Mouse (Mus musculus) lung, embryonic 15.5 days (tissue): ENCODE measurements around the gene Sec16b. TPM values are rescaled to one million over a fixed set of nuclear protein-coding genes. Genes with fewer than 3 reads are reported as not detected.

Experiments used
- ATAC-seq: fragments of 200-750 bp; cut with Nextera tagmentation; 2 replicates; pipeline ENCODE4 v1.8.0; 2017; ENCODE audit warnings: moderate number of reproducible peaks, borderline replicate concordance; ENCODE audit not compliant: low FRiP score, low TSS enrichment; ENCODE audit errors: extremely low read depth
- H3K27ac ChIP-seq: fragments of 300-500 bp; sonication (generic); 2 replicates; pipeline ENCODE4 v1.5.1; 2015; ENCODE audit warnings: moderate library complexity, mild to moderate bottlenecking, inconsistent platforms
- H3K27me3 ChIP-seq: fragments of 300-500 bp; sonication (generic); 2 replicates; pipeline ENCODE4 v1.6.1; 2015; ENCODE audit warnings: inconsistent platforms
- H3K36me3 ChIP-seq: fragments of 300-500 bp; sonication (generic); 2 replicates; pipeline ENCODE4 v1.6.1; 2015; ENCODE audit warnings: inconsistent platforms
- H3K4me1 ChIP-seq: fragments of 300-500 bp; sonication (generic); 2 replicates; pipeline ENCODE4 v1.6.1; 2015; ENCODE audit warnings: inconsistent platforms
- H3K4me2 ChIP-seq: fragments of 300-500 bp; sonication (generic); 2 replicates; pipeline ENCODE4 v1.6.1; 2015; ENCODE audit warnings: inconsistent platforms, mild to moderate bottlenecking, moderate library complexity
- H3K4me3 ChIP-seq: fragments of 300-500 bp; sonication (generic); 2 replicates; pipeline ENCODE4 v1.5.1; 2015; ENCODE audit warnings: mild to moderate bottlenecking, inconsistent platforms
- H3K9ac ChIP-seq: fragments of 300-500 bp; sonication (generic); 2 replicates; pipeline ENCODE4 v1.6.1; 2015; ENCODE audit warnings: inconsistent platforms
- H3K9me3 ChIP-seq: fragments of 300-500 bp; sonication (generic); 2 replicates; pipeline ENCODE4 v1.6.1; 2016; ENCODE audit warnings: inconsistent platforms
- WGBS: fragments of 180-500 bp; shearing (Covaris S2); methylation state at CpG from one replicate; pipeline ENCODE4 v1.1.7; 2015; 5-methylcytosine and 5-hydroxymethylcytosine counted together
- polyA plus RNA-seq: library from polyadenylated mRNA; unstranded; fragments of >200 nt; fragmentation: Nextera tagmentation; extraction: Ambion mirVana; gene quantifications from 2 replicates; pipeline ENCODE4 v1.2.1, GENCODE M21; 2015

Sec16b gene
- 2.1 and 2.4 TPM in 2 replicates for polyA plus RNA-seq

GRCm38 (mm10) chr1:157506522-157506921 lies at the start of gene Sec16b:
Sec16b (plus strand) TSS chr1:157506728.
- ATAC-seq = peak; percentile 60; the same call in 1 of the 2 replicates
- no peaks in the 10 kb centered on the region for H3K36me3 ChIP-seq
- 25% methylated on average over 5 of the region's 5 CpGs for WGBS
- H3K9ac ChIP-seq = no peak within 1 kb of the TSS
- H3K4me1 ChIP-seq = peaks cover 7% of the 10 kb centered on the region; the same call in 1 of the 2 replicates
- H3K4me3 ChIP-seq = no peak within 1 kb of the TSS
- no peaks in the 10 kb centered on the region for H3K27me3 ChIP-seq
- peak within 1 kb of the TSS; percentile 31 for H3K4me2 ChIP-seq
- H3K9me3 ChIP-seq = no peaks in the 10 kb centered on the region
- H3K27ac ChIP-seq = 0 out of 2 replicates have a peak within 1 kb of the TSS, but pooled peaks have one; percentile 10

GRCm38 (mm10) chr1:157457789-157458188 lies 48.7 kb upstream of the Sec16b start:
- Histone ChIP-seq H3K4me2 (no peak overlapping the region), H3K27me3 (no peaks in the 10 kb centered on the region), H3K36me3 (no peaks in the 10 kb centered on the region), H3K27ac (no peak overlapping the region), H3K9me3 (no peaks in the 10 kb centered on the region), H3K4me1 (peaks cover 6% of the 10 kb centered on the region), H3K4me3 (no peak overlapping the region), H3K9ac (no peak overlapping the region)
- ATAC-seq = no peak
- WGBS = 89% methylated on average over 3 of the region's 3 CpGs

DNA sequence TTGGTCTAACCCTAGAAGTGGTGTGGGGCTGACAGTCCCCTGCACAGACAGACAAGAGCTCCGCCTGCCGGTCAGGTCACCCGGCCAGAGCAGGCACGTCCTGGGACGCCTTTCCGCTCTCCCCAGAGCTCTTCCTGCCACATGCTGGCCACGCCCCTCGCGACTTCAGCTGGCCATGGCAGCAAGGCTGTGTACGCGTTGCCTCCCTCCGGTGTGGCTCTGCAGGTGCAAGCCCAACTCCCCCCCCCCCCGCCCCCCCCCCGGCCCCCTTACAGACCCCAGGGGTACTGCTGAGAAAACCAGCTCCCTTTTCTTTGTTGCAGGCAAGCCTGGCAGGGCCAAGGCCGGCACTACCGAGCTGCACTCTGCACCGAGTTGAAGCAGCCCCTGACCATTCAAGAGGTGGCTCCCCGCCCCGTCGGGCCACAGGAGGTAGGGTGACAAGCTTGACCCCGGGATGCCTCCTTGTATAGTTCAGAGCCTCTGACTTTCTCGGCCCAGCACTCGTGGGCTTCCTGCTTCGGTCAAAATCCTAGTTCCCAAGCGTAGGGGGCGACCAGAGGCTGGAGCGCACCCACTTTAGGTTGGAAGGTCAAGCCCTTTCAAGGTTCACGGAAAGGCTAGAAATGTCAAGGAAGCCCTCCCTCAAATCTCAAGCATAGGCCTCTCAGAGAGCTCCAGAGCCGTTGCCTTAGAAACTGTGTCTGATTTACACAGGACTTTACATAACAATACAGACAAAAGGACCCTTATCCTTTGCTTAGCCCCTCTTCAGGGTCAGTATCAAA lies 47.9 kb upstream of the Sec16b start, which contains the start of gene Cryzl2:
Cryzl2 (plus strand) TSS at position 157 of the 788 bp plus-strand sequence.
- no peaks in the 10 kb centered on the region for H3K27me3 ChIP-seq
- H3K27ac ChIP-seq = no peak within 1 kb of the TSS
- no peaks in the 10 kb centered on the region for H3K36me3 ChIP-seq
- H3K4me2 ChIP-seq = peak within 1 kb of the TSS; percentile 80
- H3K9ac ChIP-seq = peak within 1 kb of the TSS; percentile 46
- peak within 1 kb of the TSS; percentile 42 for H3K4me3 ChIP-seq
- peak; percentile 94 for ATAC-seq
- WGBS = 9% methylated on average over 25 of the region's 29 CpGs
- H3K9me3 ChIP-seq = no peaks in the 10 kb centered on the region
- H3K4me1 ChIP-seq = peaks cover 6% of the 10 kb centered on the region

- Histone ChIP-seq H3K36me3 (no peaks in the 10 kb centered on the region), H3K9me3 (no peaks in the 10 kb centered on the region), H3K27me3 (no peaks in the 10 kb centered on the region), H3K27ac (no peak overlapping the region), H3K4me3 (no peak overlapping the region), H3K4me2 (no peak overlapping the region), H3K9ac (no peak overlapping the region), H3K4me1 (peaks cover 6% of the 10 kb centered on the region)
- WGBS = 87% methylated on average over 5 of the region's 5 CpGs
- no peak for ATAC-seq
Measured at GRCm38 (mm10) chr1:157459904-157460303, 46.6 kb upstream of the Sec16b start.

DNA sequence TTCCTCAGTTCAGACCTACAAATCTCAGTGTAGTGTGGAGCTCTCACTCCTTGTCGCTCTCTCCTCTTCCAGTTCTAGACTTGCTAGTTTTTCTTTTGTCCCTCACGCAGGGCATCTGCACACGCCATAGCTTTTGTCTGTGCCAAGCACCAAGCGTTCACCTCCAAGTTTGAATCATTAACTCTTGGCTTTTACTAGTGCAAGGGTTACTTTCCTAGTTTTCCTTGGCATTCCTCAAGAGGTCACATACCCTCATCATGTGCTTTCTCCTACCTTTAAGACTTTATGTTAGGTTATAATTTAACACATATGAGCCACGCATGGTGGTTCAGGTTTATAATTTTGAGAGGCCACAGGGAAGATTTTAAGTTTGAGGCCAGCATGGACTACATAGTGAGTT lies 45.3 kb upstream of the Sec16b start:
- no peak overlapping the region for H3K9ac ChIP-seq
- no peaks in the 10 kb centered on the region for H3K36me3 ChIP-seq
- no peak overlapping the region for H3K4me2 ChIP-seq
- H3K4me1 ChIP-seq = peaks cover 6% of the 10 kb centered on the region
- WGBS = 93% methylated on average over 5 of the region's 5 CpGs
- no peak for ATAC-seq
- H3K27me3 ChIP-seq = no peaks in the 10 kb centered on the region
- no peak overlapping the region for H3K27ac ChIP-seq
- no peaks in the 10 kb centered on the region for H3K9me3 ChIP-seq
- H3K4me3 ChIP-seq = no peak overlapping the region

DNA sequence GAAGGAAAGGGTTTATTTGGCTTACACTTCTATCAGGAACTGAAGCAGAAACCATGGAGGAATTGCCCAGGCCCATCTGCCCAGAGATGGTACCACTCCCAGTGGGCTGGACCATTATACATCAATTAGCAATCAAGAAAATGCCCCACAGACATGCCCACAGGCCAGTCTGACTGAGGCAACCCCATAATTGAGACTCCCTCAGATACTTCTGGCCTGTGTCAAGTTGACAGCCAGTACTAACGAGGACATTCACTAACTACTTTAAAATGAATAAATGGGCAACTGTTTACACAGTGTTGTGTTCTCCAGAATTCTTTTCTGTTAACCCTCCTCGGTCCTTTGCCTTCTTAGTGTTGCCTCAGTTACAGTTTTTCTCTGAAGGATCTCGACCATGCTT lies 44.2 kb upstream of the Sec16b start:
- no peak overlapping the region for H3K4me3 ChIP-seq
- H3K36me3 ChIP-seq = no peaks in the 10 kb centered on the region
- H3K4me2 ChIP-seq = no peak overlapping the region
- no peak overlapping the region for H3K27ac ChIP-seq
- WGBS = 61% methylated on average over 3 of the region's 3 CpGs
- peaks cover 6% of the 10 kb centered on the region for H3K4me1 ChIP-seq
- no peaks in the 10 kb centered on the region for H3K9me3 ChIP-seq
- H3K27me3 ChIP-seq = no peaks in the 10 kb centered on the region
- no peak overlapping the region for H3K9ac ChIP-seq
- ATAC-seq = no peak

GRCm38 (mm10) chr1:157465194-157465593 lies 41.3 kb upstream of the Sec16b start:
- Histone ChIP-seq H3K36me3 (no peaks in the 10 kb centered on the region), H3K9ac (no peak overlapping the region), H3K27me3 (no peaks in the 10 kb centered on the region), H3K4me3 (no peak overlapping the region), H3K27ac (no peak overlapping the region), H3K9me3 (no peaks in the 10 kb centered on the region), H3K4me1 (no peaks in the 10 kb centered on the region), H3K4me2 (no peak overlapping the region)
- 67% methylated on average over 3 of the region's 3 CpGs for WGBS
- ATAC-seq = no peak

DNA sequence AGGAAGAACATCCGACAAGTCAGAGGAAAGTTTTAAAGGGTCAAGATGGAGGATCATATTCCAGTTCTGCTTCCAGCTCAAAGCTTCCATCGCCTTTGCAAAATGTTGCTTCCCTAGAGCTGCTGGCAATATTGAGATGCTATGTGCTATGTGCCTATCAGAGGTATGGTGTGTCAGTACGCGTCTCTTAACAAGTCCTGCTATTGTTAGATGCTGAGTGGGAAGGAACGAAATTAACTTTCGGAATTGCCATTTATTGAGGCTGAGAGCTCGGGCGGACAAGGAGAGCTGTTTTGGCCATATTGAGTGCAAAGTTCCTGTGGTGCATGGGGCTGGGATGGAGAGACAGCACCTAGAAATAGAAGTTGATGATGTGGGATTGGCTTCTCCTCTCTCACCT lies 38.7 kb upstream of the Sec16b start:
- no peaks in the 10 kb centered on the region for H3K36me3 ChIP-seq
- no peaks in the 10 kb centered on the region for H3K27me3 ChIP-seq
- whole genome bisulfite sequencing = 87% methylated on average over 8 of the region's 8 CpGs
- no peaks in the 10 kb centered on the region for H3K4me1 ChIP-seq
- no peak overlapping the region for H3K27ac ChIP-seq
- ATAC-seq = no peak
- no peaks in the 10 kb centered on the region for H3K9me3 ChIP-seq
- H3K4me3 ChIP-seq = no peak overlapping the region
- H3K9ac ChIP-seq = no peak overlapping the region
- no peak overlapping the region for H3K4me2 ChIP-seq

DNA sequence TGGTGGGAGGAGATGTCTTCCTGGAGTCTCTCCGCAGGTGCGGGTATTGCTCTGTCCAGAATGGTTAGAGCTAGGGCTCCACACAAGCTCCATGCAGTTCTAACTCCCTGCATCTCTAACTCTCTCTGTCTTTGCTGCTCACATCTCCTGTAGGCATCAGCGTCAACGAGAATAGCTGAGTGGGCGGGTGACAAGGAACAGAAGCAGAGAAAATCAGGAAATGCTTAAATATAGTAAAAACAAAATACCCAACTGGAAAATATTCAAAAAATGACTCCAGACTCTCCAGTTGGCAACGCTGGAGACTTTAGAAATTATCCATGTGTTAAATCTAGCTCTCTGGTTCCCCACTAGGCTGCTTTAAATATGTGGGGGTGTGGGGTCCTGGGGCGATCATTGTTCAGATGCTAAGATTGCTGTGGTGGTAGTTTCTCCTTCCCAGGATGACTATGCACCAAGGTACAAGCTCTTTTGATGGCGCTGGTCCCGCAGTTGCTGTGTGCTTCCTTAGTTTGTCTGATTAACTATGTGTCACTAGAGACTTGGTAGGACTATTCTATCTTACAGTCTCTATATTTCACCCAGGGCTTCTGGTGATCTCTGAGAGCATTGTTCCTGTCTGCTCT lies 35.7 kb upstream of the Sec16b start:
- H3K36me3 ChIP-seq = no peaks in the 10 kb centered on the region
- no peak overlapping the region for H3K4me3 ChIP-seq
- H3K4me1 ChIP-seq = no peaks in the 10 kb centered on the region
- ATAC-seq = no peak
- H3K27me3 ChIP-seq = no peaks in the 10 kb centered on the region
- 90% methylated on average over 9 of the region's 9 CpGs for WGBS
- no peak overlapping the region for H3K27ac ChIP-seq
- H3K9ac ChIP-seq = no peak overlapping the region
- no peak overlapping the region for H3K4me2 ChIP-seq
- H3K9me3 ChIP-seq = no peaks in the 10 kb centered on the region

DNA sequence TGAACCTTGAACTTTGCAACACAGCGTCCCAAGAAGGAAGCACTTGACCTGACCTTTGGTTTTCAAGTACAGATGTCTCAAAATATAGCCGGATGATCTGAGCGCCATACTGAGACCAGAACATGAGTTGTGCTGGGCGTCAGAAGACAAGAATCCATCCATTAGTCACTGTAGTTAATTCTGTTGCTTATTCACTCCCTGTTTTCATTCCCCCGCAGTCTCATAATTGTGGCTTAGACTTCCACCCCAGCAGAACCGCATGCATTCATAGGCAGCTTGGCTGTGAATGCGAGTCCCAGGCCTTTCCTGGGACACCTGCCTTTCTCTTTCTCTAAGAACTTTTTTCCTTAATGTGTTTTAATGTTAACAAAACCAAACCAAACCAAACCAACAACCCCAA lies 33.8 kb upstream of the Sec16b start:
- Histone ChIP-seq H3K36me3 (no peaks in the 10 kb centered on the region), H3K4me2 (no peak overlapping the region), H3K4me1 (no peaks in the 10 kb centered on the region), H3K27me3 (no peaks in the 10 kb centered on the region), H3K4me3 (no peak overlapping the region), H3K9ac (no peak overlapping the region), H3K9me3 (no peaks in the 10 kb centered on the region), H3K27ac (no peak overlapping the region)
- WGBS = 83% methylated on average over 7 of the region's 7 CpGs
- ATAC-seq = no peak

DNA sequence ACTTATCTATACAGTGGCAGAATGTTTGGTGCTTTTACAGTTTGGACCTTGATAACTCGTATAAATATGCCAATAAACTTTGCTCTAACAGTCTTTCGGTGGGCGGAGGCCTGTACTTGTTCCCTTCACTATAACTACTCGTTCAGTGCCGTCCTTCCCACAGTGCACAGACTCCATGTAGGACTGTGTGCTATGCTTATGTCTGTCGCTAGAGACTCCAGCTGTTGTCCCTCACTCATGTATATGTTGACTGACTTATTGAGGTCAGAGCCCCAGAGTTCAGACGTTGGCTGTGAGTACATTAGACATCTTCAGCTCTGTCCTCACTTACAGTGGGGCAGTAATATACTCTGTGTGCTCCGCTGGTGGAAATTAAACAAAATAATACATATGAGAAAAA lies 31.7 kb upstream of the Sec16b start:
- H3K36me3 ChIP-seq = no peaks in the 10 kb centered on the region
- H3K27me3 ChIP-seq = no peaks in the 10 kb centered on the region
- no peak overlapping the region for H3K27ac ChIP-seq
- H3K9me3 ChIP-seq = no peaks in the 10 kb centered on the region
- no peak overlapping the region for H3K9ac ChIP-seq
- H3K4me3 ChIP-seq = no peak overlapping the region
- no peak overlapping the region for H3K4me2 ChIP-seq
- 57% methylated on average over 8 of the region's 8 CpGs for WGBS
- no peaks in the 10 kb centered on the region for H3K4me1 ChIP-seq
- ATAC-seq = no peak

DNA sequence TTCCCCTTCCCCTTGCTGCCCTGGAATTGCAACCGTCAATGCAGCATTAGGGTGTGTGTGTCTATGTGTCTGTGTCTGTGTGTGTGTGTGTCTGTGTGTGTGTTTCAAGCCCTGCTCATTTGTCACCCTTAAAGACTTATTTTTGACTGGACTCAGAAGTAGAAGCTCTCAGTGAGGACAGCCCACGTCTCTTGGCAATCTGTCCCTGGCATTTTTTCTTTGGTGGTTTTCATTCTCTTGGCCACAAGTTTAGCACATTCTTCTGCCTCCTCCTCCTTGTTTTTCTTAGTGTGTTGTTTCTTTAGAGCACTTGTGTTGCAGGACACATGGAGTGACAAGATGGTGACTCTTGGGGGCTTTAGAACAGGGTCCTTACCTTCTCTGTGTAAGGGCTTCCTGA lies 30.3 kb upstream of the Sec16b start:
- 86% methylated on average over 2 of the region's 2 CpGs for WGBS
- Histone ChIP-seq H3K4me1 (no peaks in the 10 kb centered on the region), H3K4me3 (no peak overlapping the region), H3K4me2 (no peak overlapping the region), H3K9me3 (no peaks in the 10 kb centered on the region), H3K36me3 (no peaks in the 10 kb centered on the region), H3K27me3 (no peaks in the 10 kb centered on the region), H3K27ac (no peak overlapping the region), H3K9ac (no peak overlapping the region)
- ATAC-seq = no peak
